Mouse (Mus musculus): ENCODE measurements around the gene Doc2g.

- no peak for TF ChIP-seq CTCF (IDR thresholded peaks at IDR 0.05; ENCODE audit: low read depth, low read length)
- no peak for TF ChIP-seq GATA2 (IDR thresholded peaks at IDR 0.05; ENCODE audit: borderline replicate concordance, low read depth, low read length)
Observed at GRCm38 (mm10) chr19:3955033-3955432, 48.1 kb upstream of the Doc2g start.
